Mouse (Mus musculus) ES-Bruce4 (cell line): Measurements from ENCODE around the gene Zfp740. TPM values are rescaled to one million over a fixed set of nuclear protein-coding genes. Genes with fewer than 3 reads are reported as not detected.

Experiments
- H3K27ac ChIP-seq: 2 replicates; pipeline ENCODE4 v1.5.1; 2012; ENCODE audit warnings: low read length, inconsistent platforms; ENCODE audit not compliant: insufficient read depth
- H3K27me3 ChIP-seq: 2 replicates; pipeline ENCODE4 v1.6.1; 2012; ENCODE audit warnings: mild to moderate bottlenecking, low read length, inconsistent platforms; ENCODE audit not compliant: control insufficient read depth, poor library complexity, insufficient read depth, severe bottlenecking
- H3K36me3 ChIP-seq: 2 replicates; pipeline ENCODE4 v1.6.1; 2012; ENCODE audit warnings: inconsistent platforms, mild to moderate bottlenecking, low read length, moderate library complexity; ENCODE audit not compliant: control insufficient read depth, poor library complexity, insufficient read depth, severe bottlenecking
- H3K4me1 ChIP-seq: one replicate; pipeline ENCODE4 v1.8.1; 2011; ENCODE audit warnings: low read length; ENCODE audit not compliant: control insufficient read depth, insufficient read depth
- H3K4me3 ChIP-seq: 2 replicates; pipeline ENCODE4 v1.5.1; 2011; ENCODE audit warnings: low read depth, mild to moderate bottlenecking, low read length
- H3K9ac ChIP-seq: 2 replicates; pipeline ENCODE4 v1.6.1; 2012; ENCODE audit warnings: low read depth, mild to moderate bottlenecking, inconsistent platforms; ENCODE audit not compliant: poor library complexity, severe bottlenecking
- H3K9me3 ChIP-seq: replicated peaks from 2 replicates; pipeline ENCODE4 v1.6.1; 2012; ENCODE audit warnings: mild to moderate bottlenecking, low read length, inconsistent platforms; ENCODE audit not compliant: control insufficient read depth, poor library complexity, insufficient read depth, severe bottlenecking
- CTCF ChIP-seq: IDR thresholded peaks from one replicate; pipeline ENCODE4 v1.8.1; 2011; ENCODE audit warnings: low read depth, low read length
- EP300 ChIP-seq: IDR thresholded peaks from 2 replicates; pipeline ENCODE4 v1.6.1; 2011; ENCODE audit warnings: low read depth, low read length; ENCODE audit not compliant: insufficient read depth
- POLR2A ChIP-seq: IDR thresholded peaks from one replicate; pipeline ENCODE4 v1.8.1; 2011; ENCODE audit warnings: low read length; ENCODE audit not compliant: insufficient read depth
- polyA plus RNA-seq: library from polyadenylated mRNA; stranded (reverse); fragments of >200 nt; gene quantifications from 2 replicates; pipeline ENCODE4 v1.2.4, GENCODE M21; 2011; ENCODE audit warnings: low read depth; ENCODE audit not compliant: missing spikeins, insufficient read depth, insufficient read length

The Zfp740 gene
- polyA plus RNA-seq, 1 experiment = 53.7 TPM

DNA sequence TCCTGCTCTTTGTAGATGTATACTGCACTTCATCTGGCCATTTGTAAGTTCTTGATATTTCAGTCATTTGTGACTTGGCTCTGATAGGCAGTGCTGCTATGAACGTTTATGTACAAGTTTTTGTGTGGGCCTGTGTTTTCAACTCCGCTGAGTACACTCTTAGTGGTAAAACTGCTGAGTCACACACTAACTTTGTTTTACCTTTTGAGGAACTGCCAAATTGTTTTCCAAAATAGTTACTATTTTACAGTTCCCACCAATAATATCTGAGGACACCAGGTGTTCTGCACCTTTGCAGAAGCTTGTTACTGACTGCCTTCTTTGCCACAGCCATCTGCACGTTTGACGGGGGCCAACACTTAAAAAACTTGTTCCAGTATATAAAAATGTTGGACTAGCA is 8.6 kb upstream of the Zfp740 start:
- H3K4me3 ChIP-seq = no peak overlapping the region
- no peaks in the 10 kb centered on the region for H3K9me3 ChIP-seq
- TF ChIP-seq EP300 = no peak
- TF ChIP-seq CTCF = no peak
- no peak for TF ChIP-seq POLR2A
- H3K36me3 ChIP-seq = no peaks in the 10 kb centered on the region
- H3K4me1 ChIP-seq = peaks cover 2% of the 10 kb centered on the region
- no peak overlapping the region for H3K27ac ChIP-seq
- no peak overlapping the region for H3K9ac ChIP-seq
- no peaks in the 10 kb centered on the region for H3K27me3 ChIP-seq

DNA sequence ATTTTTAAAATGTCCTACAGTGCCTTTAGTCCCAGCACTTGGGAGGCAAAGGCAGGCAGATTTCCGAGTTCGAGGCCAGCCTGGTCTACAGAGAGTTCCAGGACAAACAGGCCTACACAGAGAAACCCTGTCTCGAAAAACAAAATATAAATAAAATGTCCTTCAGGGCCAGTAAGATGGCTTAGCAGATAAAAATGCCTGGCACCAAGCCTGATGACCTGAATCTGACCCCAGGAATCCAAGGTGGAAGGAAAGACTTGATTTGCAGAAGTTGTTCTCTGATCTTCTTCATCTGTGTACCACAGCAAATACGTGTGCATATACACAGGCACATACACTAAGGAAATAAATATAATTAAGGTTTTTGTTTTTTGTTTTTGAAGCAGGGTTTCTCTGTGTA is 7.7 kb upstream of the Zfp740 start:
- Histone ChIP-seq H3K4me1 (peaks cover 2% of the 10 kb centered on the region), H3K36me3 (no peaks in the 10 kb centered on the region)
- TF ChIP-seq POLR2A = no peak
- TF ChIP-seq CTCF = no peak
- no peak for TF ChIP-seq EP300

DNA sequence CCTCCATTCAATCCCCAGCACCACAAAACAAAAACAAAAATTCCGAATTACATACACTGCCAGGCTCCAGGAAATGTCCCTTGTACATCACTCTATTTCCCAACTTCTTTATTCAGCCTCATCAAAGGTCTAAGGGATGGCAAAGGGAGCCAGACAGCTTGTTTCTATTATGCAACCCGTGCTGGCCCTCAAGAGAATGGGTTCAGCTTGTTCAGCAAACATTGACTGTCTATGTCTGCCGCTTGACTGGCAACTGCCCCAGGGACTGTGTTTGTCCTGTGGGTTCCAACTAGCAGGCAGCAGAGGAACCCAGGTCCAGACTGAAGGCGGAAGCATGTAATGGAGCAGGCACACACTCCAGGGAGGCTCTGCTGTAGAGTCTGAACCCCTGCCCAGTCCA is 4.2 kb upstream of the Zfp740 start:
- no peak overlapping the region for H3K27ac ChIP-seq
- H3K9me3 ChIP-seq = no peaks in the 10 kb centered on the region
- H3K4me3 ChIP-seq = no peak overlapping the region
- peaks cover 1% of the 10 kb centered on the region for H3K4me1 ChIP-seq
- no peaks in the 10 kb centered on the region for H3K36me3 ChIP-seq
- H3K9ac ChIP-seq = no peak overlapping the region
- no peaks in the 10 kb centered on the region for H3K27me3 ChIP-seq
- TF ChIP-seq EP300 (no peak), CTCF (no peak), POLR2A (no peak)

More for the DNA sequence above, 7.7 kb upstream of the Zfp740 start:
- H3K9me3 ChIP-seq = no peaks in the 10 kb centered on the region
- no peaks in the 10 kb centered on the region for H3K27me3 ChIP-seq
- H3K27ac ChIP-seq = no peak overlapping the region
- H3K9ac ChIP-seq = no peak overlapping the region
- no peak overlapping the region for H3K4me3 ChIP-seq

DNA sequence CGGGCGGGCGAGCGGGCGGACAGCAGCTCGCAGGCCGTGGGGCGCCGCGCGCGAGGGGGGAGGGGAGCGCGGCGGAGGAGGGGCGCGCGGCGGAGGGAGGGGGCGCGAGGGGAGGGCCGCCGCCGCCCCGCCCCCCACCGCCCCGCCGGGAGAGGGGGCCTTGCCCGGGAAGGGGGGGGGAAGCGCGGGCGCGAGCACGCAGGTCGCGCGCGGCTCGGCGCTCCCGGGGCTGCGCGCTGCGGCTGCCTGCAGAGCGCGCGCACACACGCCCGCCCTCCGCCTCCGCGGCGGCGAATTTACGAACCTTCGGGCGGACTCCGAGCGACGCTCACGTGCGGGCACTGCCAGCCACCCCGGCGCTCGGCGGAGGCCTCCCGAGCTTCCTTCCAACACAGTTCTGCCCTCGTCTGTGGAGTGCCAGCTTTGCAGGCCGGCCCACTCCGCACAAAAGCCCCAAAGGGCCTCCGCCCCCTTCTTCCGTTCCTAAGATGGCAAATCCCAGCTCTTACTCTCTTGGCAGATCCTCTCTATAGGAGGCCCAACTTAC is 859 bp downstream of the Zfp740 start:
- H3K36me3 ChIP-seq = peaks cover 21% of the 10 kb centered on the region
- peak overlapping the region; percentile 67 for H3K4me3 ChIP-seq
- peaks cover 11% of the 10 kb centered on the region for H3K4me1 ChIP-seq
- TF ChIP-seq POLR2A (no peak), CTCF (no peak), EP300 (no peak)
- H3K27ac ChIP-seq = peak overlapping the region; percentile 77
- H3K27me3 ChIP-seq = no peaks in the 10 kb centered on the region
- H3K9ac ChIP-seq = peak overlapping the region; percentile 97
- H3K9me3 ChIP-seq = no peaks in the 10 kb centered on the region

DNA sequence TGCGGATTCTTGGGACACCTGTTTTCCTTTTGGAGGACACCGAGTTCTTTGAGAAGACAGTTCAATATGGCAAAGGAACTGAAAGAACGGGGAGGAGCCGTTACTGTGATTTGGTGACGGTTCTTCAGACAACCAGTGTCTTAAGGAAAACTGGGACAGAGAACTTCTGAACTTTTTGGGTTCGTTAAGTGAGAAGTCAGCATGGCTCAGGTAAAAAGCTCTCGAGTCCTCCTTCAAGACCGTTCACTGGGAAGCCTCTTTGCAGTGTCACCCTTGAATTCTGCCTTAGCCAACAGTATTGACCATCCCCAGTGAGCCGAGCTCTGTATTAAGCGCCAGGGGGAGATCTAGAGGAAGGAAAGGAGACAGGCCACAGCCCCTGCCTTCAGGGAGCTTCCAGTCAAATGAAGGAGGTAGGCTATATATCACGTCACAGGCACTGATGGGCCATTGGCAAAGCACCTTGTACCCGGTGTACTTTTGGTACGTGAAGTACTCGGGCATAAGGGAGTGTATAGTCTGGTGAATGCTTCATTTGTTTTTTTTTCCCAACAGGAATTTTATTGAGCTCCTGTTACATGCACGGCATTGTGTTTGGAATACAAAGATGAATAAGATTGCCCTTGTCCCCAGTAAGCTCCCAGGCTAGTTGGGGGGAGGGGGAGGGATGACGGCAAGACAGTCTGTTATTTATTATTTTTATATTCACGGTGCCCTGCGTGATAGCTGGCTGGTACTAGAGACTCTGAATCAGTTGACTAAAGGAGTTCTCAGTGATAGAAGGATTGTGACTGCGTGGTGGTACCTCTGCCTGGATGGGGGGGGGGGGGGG is 1.8 kb downstream of the Zfp740 start, which contains the start of gene Csad:
TSS of gene Csad (minus strand) at position 51 of the 832 bp plus-strand sequence.
- Histone ChIP-seq H3K9me3 (no peaks in the 10 kb centered on the region), H3K4me3 (peak within 1 kb of the TSS; percentile 67), H3K27ac (peak within 1 kb of the TSS; percentile 77), H3K27me3 (no peaks in the 10 kb centered on the region), H3K36me3 (peaks cover 26% of the 10 kb centered on the region), H3K9ac (peak within 1 kb of the TSS; percentile 97), H3K4me1 (peaks cover 11% of the 10 kb centered on the region)
- TF ChIP-seq CTCF = no peak
- no peak for TF ChIP-seq POLR2A
- no peak for TF ChIP-seq EP300

DNA sequence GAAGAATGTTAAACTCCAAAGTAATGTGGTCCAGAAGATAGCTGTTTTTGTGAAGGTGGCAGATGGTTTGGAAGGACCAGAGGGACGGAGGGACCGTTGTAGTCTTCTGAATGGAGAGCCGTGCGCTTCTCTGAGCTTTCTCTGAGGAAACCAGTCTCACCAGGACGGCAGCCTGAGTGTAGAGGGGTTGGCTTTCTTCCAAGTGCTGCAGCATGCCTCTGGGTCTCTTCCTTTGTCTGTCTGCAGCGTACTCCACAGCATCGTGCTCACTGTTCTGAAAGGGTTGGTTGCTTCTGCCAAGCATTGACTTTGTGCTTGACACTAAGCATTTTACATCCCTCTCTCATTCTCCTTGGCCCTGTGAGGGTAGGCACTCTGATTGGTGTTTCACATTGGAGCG is 2.7 kb downstream of the Zfp740 start:
- H3K9ac ChIP-seq = peak overlapping the region; percentile 6
- no peak for TF ChIP-seq CTCF
- no peak for TF ChIP-seq POLR2A
- no peak for TF ChIP-seq EP300
- H3K4me1 ChIP-seq = peaks cover 15% of the 10 kb centered on the region
- H3K9me3 ChIP-seq = no peaks in the 10 kb centered on the region
- H3K4me3 ChIP-seq = peak overlapping the region; percentile 30
- peaks cover 26% of the 10 kb centered on the region for H3K36me3 ChIP-seq
- H3K27me3 ChIP-seq = no peaks in the 10 kb centered on the region
- H3K27ac ChIP-seq = 0 out of 2 replicates have a peak overlapping the region, but pooled peaks have one; percentile 30
